Mouse (Mus musculus) MEL (cell line): ENCODE data around the gene Rab10. TPM values are rescaled to one million over a fixed set of nuclear protein-coding genes. Genes with fewer than 3 reads are reported as not detected.
A peak's percentile ranks its signal among the peaks of the same experiment; 100 is the strongest.

Source experiments
- DNase-seq: peaks from one replicate; pipeline ENCODE4 v3.0.0; 2011; ENCODE audit warnings: low read depth, low spot score
- H3K27ac ChIP-seq: 2 replicates; pipeline ENCODE4 v1.5.1; 2012; ENCODE audit warnings: low read depth, mild to moderate bottlenecking, control low read depth, low read length, moderate library complexity; ENCODE audit not compliant: control insufficient read depth
- H3K27me3 ChIP-seq, 2 experiments: fragments of 150-350 bp in 1 of 2; sonication (generic) in 1 of 2; 2 replicates each; pipeline ENCODE4 v1.6.1; 2012; ENCODE audit warnings: low read length in 2 of 2, mild to moderate bottlenecking in 2 of 2, improper control_type of control experiment in 1 of 2, moderate library complexity in 1 of 2; ENCODE audit not compliant: insufficient read depth in 2 of 2, control insufficient read depth in 1 of 2
- H3K36me3 ChIP-seq, 2 experiments: 2 replicates each; pipeline ENCODE4 v1.6.1; 2012 to 2014; ENCODE audit warnings: low read length in 2 of 2, improper control_type of control experiment in 1 of 2, inconsistent platforms in 1 of 2, mild to moderate bottlenecking in 1 of 2; ENCODE audit not compliant: insufficient read depth in 2 of 2, control insufficient read depth in 1 of 2
- H3K4me1 ChIP-seq, 2 experiments: fragments of 150-350 bp in 1 of 2; sonication (generic) in 1 of 2; 2 replicates each; pipeline ENCODE4 v1.6.1; 2012; ENCODE audit warnings: low read length in 2 of 2, improper control_type of control experiment in 1 of 2, mild to moderate bottlenecking in 1 of 2; ENCODE audit not compliant: insufficient read depth in 2 of 2, control insufficient read depth in 1 of 2
- H3K4me3 ChIP-seq, 2 experiments: fragments of 150-350 bp in 1 of 2; sonication (generic) in 1 of 2; 2 replicates each; pipeline ENCODE4 v1.5.1; 2012; ENCODE audit warnings: low read depth in 2 of 2, low read length in 2 of 2, mild to moderate bottlenecking in 2 of 2, moderate library complexity in 2 of 2, control low read depth in 1 of 2, improper control_type of control experiment in 1 of 2; ENCODE audit not compliant: control insufficient read depth in 1 of 2, insufficient read depth in 1 of 2
- H3K79me2 ChIP-seq: 2 replicates; pipeline ENCODE4 v1.6.1; 2012; ENCODE audit warnings: mild to moderate bottlenecking, low read length, moderate library complexity; ENCODE audit not compliant: control insufficient read depth, poor library complexity, insufficient read depth
- H3K9ac ChIP-seq: 2 replicates; pipeline ENCODE4 v1.6.1; 2012; ENCODE audit warnings: low read depth, mild to moderate bottlenecking, control low read depth, low read length, moderate library complexity; ENCODE audit not compliant: control insufficient read depth, poor library complexity, severe bottlenecking
- H3K9me3 ChIP-seq: fragments of 150-350 bp; sonication (generic); replicated peaks from 2 replicates; pipeline ENCODE4 v1.6.1; 2012; ENCODE audit warnings: mild to moderate bottlenecking, low read length, improper control_type of control experiment, moderate library complexity; ENCODE audit not compliant: insufficient read depth
- BHLHE40 ChIP-seq: IDR thresholded peaks from 2 replicates; pipeline ENCODE4 v1.6.1; 2012; ENCODE audit warnings: low read depth, mild to moderate bottlenecking, inconsistent platforms, low read length, improper control_type of control experiment, borderline replicate concordance
- CHD1 ChIP-seq: IDR thresholded peaks from 2 replicates; pipeline ENCODE4 v1.6.1; 2012; ENCODE audit warnings: low read depth, mild to moderate bottlenecking, inconsistent platforms, low read length, improper control_type of control experiment
- CHD2 ChIP-seq: IDR thresholded peaks from 2 replicates; pipeline ENCODE4 v1.6.1; 2011; ENCODE audit warnings: low read length, improper control_type of control experiment
- CTCF ChIP-seq, 3 experiments: IDR thresholded peaks in 2 of 3; conservative IDR thresholded peaks in 1 of 3; 2 replicates each; pipeline ENCODE4 v1.5.1; 2011 to 2012; ENCODE audit warnings: low read length in 3 of 3, low read depth in 2 of 3, mild to moderate bottlenecking in 2 of 3, improper control_type of control experiment in 1 of 3, inconsistent platforms in 1 of 3, mixed read lengths in 1 of 3, moderate library complexity in 1 of 3; ENCODE audit not compliant: control insufficient read depth in 1 of 3, insufficient read depth in 1 of 3, poor library complexity in 1 of 3, severe bottlenecking in 1 of 3
- E2F4 ChIP-seq: IDR thresholded peaks from 2 replicates; pipeline ENCODE4 v1.6.1; 2011; ENCODE audit warnings: low read depth, low read length, improper control_type of control experiment, borderline replicate concordance
- ELF1 ChIP-seq: IDR thresholded peaks from 2 replicates; pipeline ENCODE4 v1.6.1; 2014; ENCODE audit warnings: low read depth, mild to moderate bottlenecking, inconsistent platforms, low read length, improper control_type of control experiment, moderate library complexity
- EP300 ChIP-seq, 2 experiments: IDR thresholded peaks; 2 replicates each; pipeline ENCODE4 v1.6.1; 2011; ENCODE audit warnings: improper control_type of control experiment in 2 of 2, low read length in 2 of 2, low read depth in 1 of 2, mild to moderate bottlenecking in 1 of 2
- GABPA ChIP-seq: IDR thresholded peaks from 2 replicates; pipeline ENCODE4 v1.6.1; 2012; ENCODE audit warnings: low read depth, mild to moderate bottlenecking, inconsistent platforms, low read length, improper control_type of control experiment, moderate library complexity
- HCFC1 ChIP-seq: IDR thresholded peaks from 2 replicates; pipeline ENCODE4 v1.6.1; 2012; ENCODE audit warnings: low read depth, mild to moderate bottlenecking, inconsistent platforms, low read length, improper control_type of control experiment, moderate library complexity
- KAT2A ChIP-seq: conservative IDR thresholded peaks from 2 replicates; pipeline ENCODE4 v1.6.1; 2012; ENCODE audit warnings: low read depth, low read length, improper control_type of control experiment, inconsistent platforms
- MEF2A ChIP-seq: IDR thresholded peaks from 2 replicates; pipeline ENCODE4 v1.6.1; 2014; ENCODE audit warnings: low read depth, mild to moderate bottlenecking, inconsistent platforms, low read length, improper control_type of control experiment; ENCODE audit not compliant: poor library complexity, insufficient replicate concordance, severe bottlenecking; ENCODE audit errors: extremely low read depth
- MYB ChIP-seq: IDR thresholded peaks from 2 replicates; pipeline ENCODE4 v1.6.1; 2011; ENCODE audit warnings: mild to moderate bottlenecking, low read depth, low read length, improper control_type of control experiment
- MYC ChIP-seq: IDR thresholded peaks from 2 replicates; pipeline ENCODE4 v1.6.1; 2011; ENCODE audit warnings: low read depth, mild to moderate bottlenecking, low read length, improper control_type of control experiment, moderate library complexity
- NELFE ChIP-seq: IDR thresholded peaks from 2 replicates; pipeline ENCODE4 v1.6.1; 2011; ENCODE audit warnings: low read depth, low read length, improper control_type of control experiment
- POLR2A ChIP-seq, 2 experiments: IDR thresholded peaks; 2 replicates each; pipeline ENCODE4 v1.6.1; 2011 to 2012; ENCODE audit warnings: low read length in 2 of 2, mild to moderate bottlenecking in 2 of 2, control low read depth in 1 of 2, improper control_type of control experiment in 1 of 2, low read depth in 1 of 2, moderate library complexity in 1 of 2; ENCODE audit not compliant: control insufficient read depth in 1 of 2, insufficient read depth in 1 of 2, poor library complexity in 1 of 2
- POLR2AphosphoS2 ChIP-seq: IDR thresholded peaks from 2 replicates; pipeline ENCODE4 v1.6.1; 2011; ENCODE audit warnings: low read length, improper control_type of control experiment
- POLR2AphosphoS5 ChIP-seq: IDR thresholded peaks from 2 replicates; pipeline ENCODE4 v1.6.1; 2012; ENCODE audit warnings: low read depth, borderline replicate concordance, mild to moderate bottlenecking, inconsistent platforms, low read length, moderate library complexity, mixed read lengths
- RAD21 ChIP-seq: IDR thresholded peaks from 2 replicates; pipeline ENCODE4 v1.6.1; 2011; ENCODE audit warnings: mild to moderate bottlenecking, low read depth, low read length, improper control_type of control experiment
- SMC3 ChIP-seq: IDR thresholded peaks from 2 replicates; pipeline ENCODE4 v1.6.1; 2011; ENCODE audit warnings: low read depth, low read length, improper control_type of control experiment
- TAL1 ChIP-seq: IDR thresholded peaks from 2 replicates; pipeline ENCODE4 v1.6.1; 2012; ENCODE audit warnings: mild to moderate bottlenecking, inconsistent platforms, low read length, moderate library complexity, mixed read lengths
- TBP ChIP-seq: IDR thresholded peaks from 2 replicates; pipeline ENCODE4 v1.8.0; 2011; ENCODE audit warnings: low read depth, low read length, improper control_type of control experiment
- TCF12 ChIP-seq: IDR thresholded peaks from 2 replicates; pipeline ENCODE4 v1.6.1; 2014; ENCODE audit warnings: low read depth, mild to moderate bottlenecking, inconsistent platforms, low read length, improper control_type of control experiment, moderate library complexity
- UBTF ChIP-seq: IDR thresholded peaks from 2 replicates; pipeline ENCODE4 v1.6.1; 2012; ENCODE audit warnings: low read depth, mild to moderate bottlenecking, inconsistent platforms, low read length, improper control_type of control experiment, moderate library complexity, borderline replicate concordance; ENCODE audit not compliant: insufficient read depth
- USF1 ChIP-seq: IDR thresholded peaks from 2 replicates; pipeline ENCODE4 v1.6.1; 2014; ENCODE audit warnings: low read depth, mild to moderate bottlenecking, inconsistent platforms, low read length, improper control_type of control experiment, moderate library complexity
- ZC3H11A ChIP-seq: IDR thresholded peaks from 2 replicates; pipeline ENCODE4 v1.6.1; 2012; ENCODE audit warnings: low read depth, mild to moderate bottlenecking, inconsistent platforms, low read length, improper control_type of control experiment
- ZNF384 ChIP-seq: IDR thresholded peaks from 2 replicates; pipeline ENCODE4 v1.6.1; 2012; ENCODE audit warnings: low read depth, mild to moderate bottlenecking, inconsistent platforms, low read length, improper control_type of control experiment
- polyA plus RNA-seq, 2 experiments: library from polyadenylated mRNA; stranded (reverse) in 1 of 2; unstranded in 1 of 2; fragments of >175 nt in 1 of 2; fragments of >200 nt in 1 of 2; gene quantifications; 2 replicates each; pipeline versions ENCODE4 v1.2.1 to v1.2.4; 2012; ENCODE audit warnings: low replicate concordance in 2 of 2, low read depth in 1 of 2; ENCODE audit not compliant: insufficient read length in 2 of 2, insufficient read depth in 1 of 2, missing spikeins in 1 of 2
- total RNA-seq: library from RNA; depleted of rRNA; stranded (reverse); fragments of 300-350 nt; gene quantifications from 2 replicates; pipeline ENCODE4 v1.2.3, GENCODE M21; 2012

Gene Rab10
- total and polyA plus RNA-seq, 3 experiments: 41.3 to 71.8 (median 67.7) TPM

- no peak for TF ChIP-seq MEF2A
- TF ChIP-seq POLR2A (IDR thresholded peaks at IDR 0.05; ENCODE audit: control insufficient read depth in 1 of 2, insufficient read depth in 1 of 2, low read depth in 1 of 2, low read length in 2 of 2, poor library complexity in 1 of 2): peak; percentile 56 to 61; a peak in 2 of 4 replicates
Measured at GRCm38 (mm10) chr12:3235646-3236161, 74.1 kb downstream of the Rab10 start (continued).

DNA sequence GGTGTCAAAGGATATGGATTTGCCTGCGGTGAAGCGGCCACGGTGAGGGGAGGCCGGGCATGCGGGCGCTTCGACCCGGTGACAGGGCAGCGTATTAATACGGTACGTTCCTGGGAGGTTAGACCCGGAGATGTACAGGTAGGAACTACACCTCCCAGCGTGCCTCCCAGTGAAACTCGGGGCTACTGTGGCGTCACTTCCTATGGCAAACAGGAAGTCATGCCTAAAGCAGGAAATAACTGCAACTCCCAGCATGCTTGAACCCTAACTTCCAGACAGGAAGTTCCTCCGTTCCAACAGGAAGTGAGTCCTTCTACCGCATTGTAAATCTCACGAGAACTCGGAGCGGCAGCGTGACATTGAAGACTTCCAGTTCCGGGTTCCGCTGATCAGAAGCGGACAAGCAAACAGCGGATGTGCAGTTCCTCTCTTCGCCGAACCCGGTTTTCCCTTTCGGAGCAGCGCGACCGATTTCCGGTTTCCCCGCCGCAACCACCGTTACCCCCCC, 74.6 kb downstream of the Rab10 start:
- DNase-seq: peak; percentile 95
- TF ChIP-seq NELFE (peak; percentile 65; the same call in 1 of the 2 replicates), TCF12 (no peak), CHD2 (peak; percentile 94), KAT2A (peak; percentile 81), POLR2A (IDR thresholded peaks at IDR 0.05; ENCODE audit: control insufficient read depth in 1 of 2, insufficient read depth in 1 of 2, low read depth in 1 of 2, low read length in 2 of 2, poor library complexity in 1 of 2) (peak in 1 of 2 experiments; percentile 76; a peak in 2 of 4 replicates), MYC (peak; percentile 76; the same call in 1 of the 2 replicates), BHLHE40 (no peak), GABPA (no peak), POLR2AphosphoS5 (no peak), HCFC1 (peak; percentile 92), TBP (no peak), POLR2AphosphoS2 (peak; percentile 40), UBTF (no peak), CTCF (IDR thresholded peaks at IDR 0.05 in 2 of 3, conservative IDR thresholded peaks at IDR 0.05 in 1 of 3; ENCODE audit: control insufficient read depth in 1 of 3, insufficient read depth in 1 of 3, low read depth in 2 of 3, low read length in 3 of 3, poor library complexity in 1 of 3, severe bottlenecking in 1 of 3) (no peak), ELF1 (peak; percentile 94)
- peak overlapping the region; percentile 79 for H3K9ac ChIP-seq
- H3K27me3 ChIP-seq: no peaks in the 10 kb centered on the region
- peak overlapping the region; percentile 77; the same call in 1 of the 2 replicates for H3K27ac ChIP-seq
- H3K79me2 ChIP-seq: peaks cover 4% of the 10 kb centered on the region
- peaks cover 0 to 3% of the 10 kb centered on the region in 2 experiments; a peak in 1 of 4 replicates for H3K4me1 ChIP-seq
- H3K9me3 ChIP-seq: no peaks in the 10 kb centered on the region
- 0 out of 4 replicates have a peak, but pooled peaks cover 0 to 2% of the 10 kb centered on the region in 2 experiments for H3K36me3 ChIP-seq
- H3K4me3 ChIP-seq: peak overlapping the region; percentile 56 to 94; a peak in 3 of 4 replicates

GRCm38 (mm10) chr12:3234061-3234460, 75.7 kb downstream of the Rab10 start:
- Histone ChIP-seq H3K9ac (no peak overlapping the region), H3K79me2 (peaks cover 4% of the 10 kb centered on the region), H3K9me3 (no peaks in the 10 kb centered on the region), H3K36me3 (0 out of 4 replicates have a peak, but pooled peaks cover 0 to 2% of the 10 kb centered on the region in 2 experiments), H3K4me1 (peaks cover 0 to 3% of the 10 kb centered on the region in 2 experiments; a peak in 1 of 4 replicates), H3K27ac (no peak overlapping the region), H3K4me3 (no peak overlapping the region), H3K27me3 (no peaks in the 10 kb centered on the region)
- TF ChIP-seq RAD21 (no peak), POLR2AphosphoS5 (no peak), ZC3H11A (no peak), CTCF (IDR thresholded peaks at IDR 0.05 in 2 of 3, conservative IDR thresholded peaks at IDR 0.05 in 1 of 3; ENCODE audit: control insufficient read depth in 1 of 3, insufficient read depth in 1 of 3, low read depth in 2 of 3, low read length in 3 of 3, poor library complexity in 1 of 3, severe bottlenecking in 1 of 3) (no peak), ZNF384 (no peak), MEF2A (no peak), E2F4 (no peak), USF1 (no peak), SMC3 (no peak), POLR2AphosphoS2 (no peak), MYB (no peak), BHLHE40 (no peak), MYC (no peak), TBP (no peak), CHD1 (no peak), EP300 (IDR thresholded peaks at IDR 0.05; ENCODE audit: low read depth in 1 of 2, low read length in 2 of 2) (no peak), TAL1 (no peak)
- DNase-seq: no peak
